Mouse (Mus musculus) intestine, postnatal 0 days (tissue): ENCODE measurements around the gene Efna2. TPM values are rescaled to one million over a fixed set of nuclear protein-coding genes. Genes with fewer than 3 reads are reported as not detected.

ENCODE experiments used
- ATAC-seq: fragments of 200-750 bp; cut with Nextera tagmentation; 2 replicates; pipeline ENCODE4 v1.8.0; 2017; ENCODE audit warnings: mild to moderate bottlenecking, moderate TSS enrichment, moderate library complexity
- H3K27ac ChIP-seq: fragments of 300-500 bp; sonication (generic); 2 replicates; pipeline ENCODE4 v1.5.1; 2014; ENCODE audit warnings: mild to moderate bottlenecking, low read depth, low read length, moderate library complexity
- H3K27me3 ChIP-seq: fragments of 300-500 bp; sonication (generic); replicated peaks from 2 replicates; pipeline ENCODE4 v1.6.1; 2014; ENCODE audit warnings: low read length, mixed read lengths; ENCODE audit not compliant: control insufficient read depth, insufficient read depth
- H3K36me3 ChIP-seq: fragments of 300-500 bp; sonication (generic); 2 replicates; pipeline ENCODE4 v1.6.1; 2014; ENCODE audit warnings: mild to moderate bottlenecking, moderate library complexity; ENCODE audit not compliant: control insufficient read depth, insufficient read depth
- H3K4me1 ChIP-seq: fragments of 300-500 bp; sonication (generic); replicated peaks from 2 replicates; pipeline ENCODE4 v1.6.1; 2014; ENCODE audit warnings: antibody characterized with exemption, low read length, mixed read lengths; ENCODE audit not compliant: control insufficient read depth, insufficient read depth
- H3K4me2 ChIP-seq: fragments of 300-500 bp; sonication (generic); replicated peaks from 2 replicates; pipeline ENCODE4 v1.6.1; 2014; ENCODE audit warnings: low read depth, mild to moderate bottlenecking, moderate library complexity
- H3K4me3 ChIP-seq: fragments of 300-500 bp; sonication (generic); 2 replicates; pipeline ENCODE4 v1.5.1; 2014; ENCODE audit warnings: low read depth, low read length
- H3K9ac ChIP-seq: fragments of 300-500 bp; sonication (generic); 2 replicates; pipeline ENCODE4 v1.6.1; 2014; ENCODE audit warnings: mild to moderate bottlenecking, low read depth, low read length
- H3K9me3 ChIP-seq: fragments of 300-500 bp; sonication (generic); 2 replicates; pipeline ENCODE4 v1.6.1; 2016; ENCODE audit warnings: mixed run types; ENCODE audit not compliant: control insufficient read depth
- CTCF ChIP-seq: sonication (generic); IDR thresholded peaks from 2 replicates; pipeline ENCODE4 v1.5.1; 2016; ENCODE audit warnings: low read depth, mild to moderate bottlenecking, control low read depth, antibody characterized with exemption, moderate library complexity
- WGBS: fragments of 180-500 bp; shearing (Covaris S2); extraction: QIAGEN DNeasy Blood & Tissue Kit; methylation state at CpG from one replicate; pipeline ENCODE4 v1.1.7; 2014; 5-methylcytosine and 5-hydroxymethylcytosine counted together
- polyA plus RNA-seq: library from polyadenylated mRNA; unstranded; fragments of >200 nt; fragmentation: Nextera tagmentation; extraction: Ambion mirVana; gene quantifications from 2 replicates; pipeline ENCODE4 v1.2.1, GENCODE M21; 2015

Efna2 gene
- polyA plus RNA-seq, 1 experiment from 2014 or later = 3.5 TPM

GRCm38 (mm10) chr10:80156752-80157053 is 22.6 kb upstream of the Efna2 start:
- peak overlapping the region; percentile 92; the same call in 1 of the 2 replicates for H3K27ac ChIP-seq
- no peaks in the 10 kb centered on the region for H3K9me3 ChIP-seq
- H3K9ac ChIP-seq = no peak overlapping the region
- ATAC-seq = no peak
- H3K36me3 ChIP-seq = peaks cover 53% of the 10 kb centered on the region
- WGBS = 56% methylated on average over 7 of the region's 7 CpGs
- H3K4me1 ChIP-seq = peaks cover 50% of the 10 kb centered on the region
- H3K4me2 ChIP-seq = 0 out of 2 replicates have a peak overlapping the region, but pooled peaks have one; percentile 3
- no peak overlapping the region for H3K4me3 ChIP-seq
- no peaks in the 10 kb centered on the region for H3K27me3 ChIP-seq
- no peak for TF ChIP-seq CTCF

- peaks cover 50% of the 10 kb centered on the region for H3K36me3 ChIP-seq
- WGBS = 63% methylated on average over 15 of the region's 15 CpGs
- H3K4me1 ChIP-seq = peaks cover 47% of the 10 kb centered on the region
- H3K4me2 ChIP-seq = 0 out of 2 replicates have a peak overlapping the region, but pooled peaks have one; percentile 3
- TF ChIP-seq CTCF = no peak
- peak overlapping the region; percentile 92 for H3K27ac ChIP-seq
- ATAC-seq = no peak
- peak overlapping the region; percentile 11; the same call in 1 of the 2 replicates for H3K9ac ChIP-seq
- no peaks in the 10 kb centered on the region for H3K9me3 ChIP-seq
- H3K27me3 ChIP-seq = no peaks in the 10 kb centered on the region
- H3K4me3 ChIP-seq = no peak overlapping the region
Observed at GRCm38 (mm10) chr10:80157141-80157929, 21.9 kb upstream of the Efna2 start.

- no peak for TF ChIP-seq CTCF
Observed at GRCm38 (mm10) chr10:80158307-80158986, 20.8 kb upstream of the Efna2 start.

GRCm38 (mm10) chr10:80159021-80159560 is 20.2 kb upstream of the Efna2 start:
- H3K27ac ChIP-seq = peak overlapping the region; percentile 92
- peak overlapping the region; percentile 69 for H3K4me2 ChIP-seq
- H3K4me1 ChIP-seq = peaks cover 37% of the 10 kb centered on the region
- no peaks in the 10 kb centered on the region for H3K9me3 ChIP-seq
- H3K27me3 ChIP-seq = no peaks in the 10 kb centered on the region
- 11% methylated on average over 12 of the region's 12 CpGs for WGBS
- no peak for TF ChIP-seq CTCF
- H3K36me3 ChIP-seq = peaks cover 36% of the 10 kb centered on the region
- no peak overlapping the region for H3K9ac ChIP-seq
- ATAC-seq = no peak; the same call in 1 of the 2 replicates
- peak overlapping the region; percentile 26 for H3K4me3 ChIP-seq

More at GRCm38 (mm10) chr10:80158307-80158986, 20.8 kb upstream of the Efna2 start:
- ATAC-seq = peak; percentile 12
- Histone ChIP-seq H3K27me3 (no peaks in the 10 kb centered on the region), H3K4me1 (peaks cover 36% of the 10 kb centered on the region), H3K9ac (0 out of 2 replicates have a peak overlapping the region, but pooled peaks have one; percentile 43), H3K27ac (peak overlapping the region; percentile 92), H3K9me3 (no peaks in the 10 kb centered on the region), H3K4me3 (no peak overlapping the region), H3K36me3 (peaks cover 42% of the 10 kb centered on the region), H3K4me2 (peak overlapping the region; percentile 25)
- WGBS = 8% methylated on average over 18 of the region's 18 CpGs

GRCm38 (mm10) chr10:80159561-80160454 is 19.5 kb upstream of the Efna2 start:
- Histone ChIP-seq H3K4me2 (peak overlapping the region; percentile 69), H3K4me3 (peak overlapping the region; percentile 26), H3K9me3 (no peaks in the 10 kb centered on the region), H3K27ac (peak overlapping the region; percentile 92), H3K36me3 (peaks cover 29% of the 10 kb centered on the region), H3K27me3 (no peaks in the 10 kb centered on the region), H3K9ac (no peak overlapping the region; the same call in 1 of the 2 replicates), H3K4me1 (peaks cover 37% of the 10 kb centered on the region)
- peak; percentile 16 for TF ChIP-seq CTCF
- peak; percentile 59 for ATAC-seq
- WGBS = under 1% methylated on average over 55 of the region's 55 CpGs
